Mouse (Mus musculus): ENCODE measurements at regions not wholly inside any gene's neighbourhood (a gene's known extent, or its start where the extent isn't known, plus 50 kb on each side); places are given as distances from the start of the nearest gene placed in this dataset.
"Not testable (repeated sequence)": the region's sequence is repeated elsewhere in the genome, so short reads cannot be mapped to it uniquely, and the experiment has no call there.

DNA sequence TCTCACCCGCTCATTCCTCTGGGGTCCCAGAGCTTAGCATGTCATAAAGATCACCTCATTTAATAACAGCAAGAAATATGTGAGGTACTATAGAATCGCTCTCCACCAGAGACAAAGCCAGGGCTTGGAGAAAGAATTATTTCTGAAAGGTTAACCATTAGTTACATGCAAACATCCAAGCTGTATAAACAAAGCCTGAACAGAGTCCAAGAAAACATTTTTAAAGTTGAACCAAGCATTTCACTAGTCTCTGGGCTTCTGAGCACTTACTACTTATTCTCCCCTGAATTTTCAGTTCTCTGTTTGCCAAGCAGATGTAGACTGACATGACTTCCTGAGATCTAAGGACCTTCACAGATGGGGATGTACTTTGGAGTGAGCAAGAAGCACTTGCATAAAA, 450.0 kb downstream of the Inhba start:
- Histone ChIP-seq H3K79me3 (ENCODE audit: low read depth) (no peaks in the 10 kb centered on the region), H3K36me3 (ENCODE audit: control insufficient read depth, insufficient read depth) (no peaks in the 10 kb centered on the region), H3K4me3 (ENCODE audit: insufficient read depth, poor library complexity, severe bottlenecking) (no peak overlapping the region), H3K27me3 (ENCODE audit: control insufficient read depth, insufficient read depth, insufficient read length) (no peaks in the 10 kb centered on the region), H3K79me2 (ENCODE audit: control insufficient read depth, insufficient read depth) (no peaks in the 10 kb centered on the region), H3ac (ENCODE audit: control insufficient read depth, insufficient read length, low read depth) (no peak overlapping the region)
- TF ChIP-seq USF1 (IDR thresholded peaks at IDR 0.05; ENCODE audit: low read depth) (no peak), FOSL1 (IDR thresholded peaks at IDR 0.05; ENCODE audit: insufficient read depth, low read length, poor library complexity, severe bottlenecking) (no peak), MAX (IDR thresholded peaks at IDR 0.05) (no peak), MYOG (IDR thresholded peaks at IDR 0.05; ENCODE audit: control insufficient read depth, extremely low read depth, insufficient read length) (no peak), CEBPB (IDR thresholded peaks at IDR 0.05; ENCODE audit: low read depth) (no peak), MYOD1 (IDR thresholded peaks at IDR 0.05; ENCODE audit: control insufficient read depth, insufficient read length, low read depth) (no peak), CTCF (IDR thresholded peaks at IDR 0.05; ENCODE audit: control insufficient read depth, insufficient read depth, insufficient read length) (no peak)

DNA sequence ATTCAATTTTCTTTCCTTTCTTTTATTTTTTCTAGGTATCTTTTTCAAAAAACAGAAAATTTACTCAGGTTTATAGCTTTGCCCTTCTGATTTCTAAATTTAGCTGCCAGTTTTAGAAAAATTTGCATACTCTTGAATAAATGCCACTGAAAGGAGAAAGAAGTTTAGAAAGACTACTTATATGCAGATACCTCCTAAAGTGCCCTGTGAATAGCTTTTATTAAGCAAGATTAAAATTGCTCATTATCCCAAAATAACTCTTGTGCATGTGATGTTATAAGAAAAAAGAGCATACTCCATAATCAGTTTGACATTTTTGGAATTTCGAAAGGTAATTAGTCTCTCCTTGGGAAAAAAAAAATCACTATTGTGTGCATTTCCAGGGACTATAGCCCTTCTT, 453.2 kb downstream of the Inhba start:
- no peaks in the 10 kb centered on the region for H3K36me3 ChIP-seq (ENCODE audit: control insufficient read depth, insufficient read depth)
- no peaks in the 10 kb centered on the region for H3K27me3 ChIP-seq (ENCODE audit: control insufficient read depth, insufficient read depth, insufficient read length)
- H3K79me3 ChIP-seq (ENCODE audit: low read depth), result no peaks in the 10 kb centered on the region
- H3K4me3 ChIP-seq (ENCODE audit: insufficient read depth, poor library complexity, severe bottlenecking), result no peak overlapping the region
- no peaks in the 10 kb centered on the region for H3K79me2 ChIP-seq (ENCODE audit: control insufficient read depth, insufficient read depth)
- TF ChIP-seq CEBPB (IDR thresholded peaks at IDR 0.05; ENCODE audit: low read depth) (no peak), CTCF (IDR thresholded peaks at IDR 0.05; ENCODE audit: control insufficient read depth, insufficient read depth, insufficient read length) (no peak), MYOG (IDR thresholded peaks at IDR 0.05; ENCODE audit: control insufficient read depth, extremely low read depth, insufficient read length) (no peak), USF1 (IDR thresholded peaks at IDR 0.05; ENCODE audit: low read depth) (no peak), FOSL1 (IDR thresholded peaks at IDR 0.05; ENCODE audit: insufficient read depth, low read length, poor library complexity, severe bottlenecking) (no peak), MYOD1 (IDR thresholded peaks at IDR 0.05; ENCODE audit: control insufficient read depth, insufficient read length, low read depth) (no peak), MAX (IDR thresholded peaks at IDR 0.05) (no peak)
- no peak overlapping the region for H3ac ChIP-seq (ENCODE audit: control insufficient read depth, insufficient read length, low read depth)

DNA sequence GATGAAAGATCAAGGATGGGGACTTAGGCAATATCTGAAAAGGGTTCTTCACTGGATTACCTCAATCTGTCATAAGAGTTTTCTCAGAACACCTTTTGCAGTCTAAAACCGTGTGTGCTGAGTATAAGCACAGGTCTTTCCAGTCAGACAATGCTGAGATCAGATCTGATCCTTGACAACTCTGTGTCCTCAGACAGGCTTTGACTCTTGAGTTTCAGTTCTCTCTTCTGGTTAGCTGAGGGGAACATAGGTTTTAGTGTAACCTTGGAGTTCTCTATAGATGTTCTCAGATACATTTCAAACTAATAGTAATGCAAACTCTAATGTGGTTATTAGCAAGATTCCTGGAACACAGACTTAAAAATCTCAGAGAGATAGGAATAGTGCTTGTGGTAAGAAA, 453.7 kb downstream of the Inhba start:
- no peaks in the 10 kb centered on the region for H3K27me3 ChIP-seq (ENCODE audit: control insufficient read depth, insufficient read depth, insufficient read length)
- no peak for TF ChIP-seq MAX (IDR thresholded peaks at IDR 0.05)
- no peak for TF ChIP-seq MYOG (IDR thresholded peaks at IDR 0.05; ENCODE audit: control insufficient read depth, extremely low read depth, insufficient read length)
- TF ChIP-seq CEBPB (IDR thresholded peaks at IDR 0.05; ENCODE audit: low read depth), result no peak
- no peak for TF ChIP-seq CTCF (IDR thresholded peaks at IDR 0.05; ENCODE audit: control insufficient read depth, insufficient read depth, insufficient read length)
- TF ChIP-seq MYOD1 (IDR thresholded peaks at IDR 0.05; ENCODE audit: control insufficient read depth, insufficient read length, low read depth), result no peak
- TF ChIP-seq FOSL1 (IDR thresholded peaks at IDR 0.05; ENCODE audit: insufficient read depth, low read length, poor library complexity, severe bottlenecking), result no peak
- no peak for TF ChIP-seq USF1 (IDR thresholded peaks at IDR 0.05; ENCODE audit: low read depth)
- no peaks in the 10 kb centered on the region for H3K79me3 ChIP-seq (ENCODE audit: low read depth)
- H3ac ChIP-seq (ENCODE audit: control insufficient read depth, insufficient read length, low read depth), result no peak overlapping the region
- no peaks in the 10 kb centered on the region for H3K79me2 ChIP-seq (ENCODE audit: control insufficient read depth, insufficient read depth)
- H3K4me3 ChIP-seq (ENCODE audit: insufficient read depth, poor library complexity, severe bottlenecking), result no peak overlapping the region
- no peaks in the 10 kb centered on the region for H3K36me3 ChIP-seq (ENCODE audit: control insufficient read depth, insufficient read depth)

DNA sequence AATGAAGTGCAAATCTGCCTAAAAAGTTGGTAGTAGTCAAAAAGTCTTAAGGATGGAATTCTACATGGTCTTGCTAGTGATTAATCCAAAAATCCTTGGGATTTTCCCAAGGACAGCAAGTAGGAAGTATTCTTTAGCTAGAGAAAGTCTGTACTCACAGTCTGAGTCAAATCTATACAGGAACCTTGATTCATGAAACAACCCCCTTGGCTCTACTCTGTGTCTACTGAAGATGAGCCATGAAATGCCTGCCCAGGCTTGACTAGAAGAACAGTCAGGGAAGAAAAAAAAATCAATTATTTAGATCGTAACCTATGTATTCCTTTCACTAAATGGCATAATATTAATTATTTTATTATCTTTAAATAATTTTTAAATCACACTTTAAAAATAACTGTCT, 454.2 kb downstream of the Inhba start:
- Histone ChIP-seq H3K79me3 (ENCODE audit: low read depth) (no peaks in the 10 kb centered on the region), H3K79me2 (ENCODE audit: control insufficient read depth, insufficient read depth) (no peaks in the 10 kb centered on the region), H3K4me3 (ENCODE audit: insufficient read depth, poor library complexity, severe bottlenecking) (no peak overlapping the region), H3K36me3 (ENCODE audit: control insufficient read depth, insufficient read depth) (no peaks in the 10 kb centered on the region), H3ac (ENCODE audit: control insufficient read depth, insufficient read length, low read depth) (no peak overlapping the region), H3K27me3 (ENCODE audit: control insufficient read depth, insufficient read depth, insufficient read length) (no peaks in the 10 kb centered on the region)
- TF ChIP-seq CTCF (IDR thresholded peaks at IDR 0.05; ENCODE audit: control insufficient read depth, insufficient read depth, insufficient read length) (no peak), MYOG (IDR thresholded peaks at IDR 0.05; ENCODE audit: control insufficient read depth, extremely low read depth, insufficient read length) (no peak), USF1 (IDR thresholded peaks at IDR 0.05; ENCODE audit: low read depth) (no peak), MYOD1 (IDR thresholded peaks at IDR 0.05; ENCODE audit: control insufficient read depth, insufficient read length, low read depth) (no peak), FOSL1 (IDR thresholded peaks at IDR 0.05; ENCODE audit: insufficient read depth, low read length, poor library complexity, severe bottlenecking) (no peak), CEBPB (IDR thresholded peaks at IDR 0.05; ENCODE audit: low read depth) (no peak)

- H3K4me3 ChIP-seq (ENCODE audit: insufficient read depth, poor library complexity, severe bottlenecking), result no peak overlapping the region
- no peaks in the 10 kb centered on the region for H3K27me3 ChIP-seq (ENCODE audit: control insufficient read depth, insufficient read depth, insufficient read length)
- H3K79me2 ChIP-seq (ENCODE audit: control insufficient read depth, insufficient read depth), result no peaks in the 10 kb centered on the region
- TF ChIP-seq CEBPB (IDR thresholded peaks at IDR 0.05; ENCODE audit: low read depth) (no peak), MYOG (IDR thresholded peaks at IDR 0.05; ENCODE audit: control insufficient read depth, extremely low read depth, insufficient read length) (no peak), USF1 (IDR thresholded peaks at IDR 0.05; ENCODE audit: low read depth) (no peak), MYOD1 (IDR thresholded peaks at IDR 0.05; ENCODE audit: control insufficient read depth, insufficient read length, low read depth) (no peak), MAX (IDR thresholded peaks at IDR 0.05) (no peak), CTCF (IDR thresholded peaks at IDR 0.05; ENCODE audit: control insufficient read depth, insufficient read depth, insufficient read length) (no peak), FOSL1 (IDR thresholded peaks at IDR 0.05; ENCODE audit: insufficient read depth, low read length, poor library complexity, severe bottlenecking) (no peak)
- H3K79me3 ChIP-seq (ENCODE audit: low read depth), result no peaks in the 10 kb centered on the region
- no peaks in the 10 kb centered on the region for H3K36me3 ChIP-seq (ENCODE audit: control insufficient read depth, insufficient read depth)
- H3ac ChIP-seq (ENCODE audit: control insufficient read depth, insufficient read length, low read depth), result no peak overlapping the region
These were observed 464.9 kb downstream of the Inhba start for GRCm38 (mm10) chr13:16476515-16476914.

- Histone ChIP-seq H3K79me3 (ENCODE audit: low read depth) (no peaks in the 10 kb centered on the region), H3K27me3 (ENCODE audit: control insufficient read depth, insufficient read depth, insufficient read length) (no peaks in the 10 kb centered on the region), H3K4me3 (ENCODE audit: insufficient read depth, poor library complexity, severe bottlenecking) (no peak overlapping the region), H3K36me3 (ENCODE audit: control insufficient read depth, insufficient read depth) (no peaks in the 10 kb centered on the region), H3K79me2 (ENCODE audit: control insufficient read depth, insufficient read depth) (no peaks in the 10 kb centered on the region), H3ac (ENCODE audit: control insufficient read depth, insufficient read length, low read depth) (no peak overlapping the region)
- TF ChIP-seq CEBPB (IDR thresholded peaks at IDR 0.05; ENCODE audit: low read depth) (no peak), MAX (IDR thresholded peaks at IDR 0.05) (no peak), FOSL1 (IDR thresholded peaks at IDR 0.05; ENCODE audit: insufficient read depth, low read length, poor library complexity, severe bottlenecking) (no peak), CTCF (IDR thresholded peaks at IDR 0.05; ENCODE audit: control insufficient read depth, insufficient read depth, insufficient read length) (no peak)
These were observed 475.6 kb downstream of the Inhba start for GRCm38 (mm10) chr13:16487292-16487691.

DNA sequence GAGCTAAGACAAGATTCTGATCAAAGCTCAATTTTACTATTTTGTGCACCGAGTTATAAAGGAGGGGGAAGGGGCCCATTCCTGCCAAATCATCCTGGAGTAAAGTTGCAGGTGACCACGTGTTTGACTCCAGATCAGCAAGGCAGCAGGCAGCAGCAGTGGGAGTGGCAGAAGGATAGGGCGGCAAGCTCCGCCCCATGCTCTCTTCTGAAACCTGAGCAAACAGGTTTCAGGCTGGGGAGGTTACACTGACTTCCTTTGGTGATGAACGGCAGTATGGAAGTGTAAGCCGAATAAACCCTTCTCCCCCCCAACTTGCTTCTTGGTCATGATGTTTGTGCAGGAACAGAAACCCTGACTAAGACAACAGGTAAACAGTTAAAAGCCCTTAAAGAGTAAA, 479.0 kb downstream of the Inhba start:
- not testable (repeated sequence) for H3K79me2 ChIP-seq (ENCODE audit: control insufficient read depth, insufficient read depth); H3K36me3 ChIP-seq (ENCODE audit: control insufficient read depth, insufficient read depth); H3K4me3 ChIP-seq (ENCODE audit: insufficient read depth, poor library complexity, severe bottlenecking); H3ac ChIP-seq (ENCODE audit: control insufficient read depth, insufficient read length, low read depth); H3K27me3 ChIP-seq (ENCODE audit: control insufficient read depth, insufficient read depth, insufficient read length); H3K79me3 ChIP-seq (ENCODE audit: low read depth)

Measured in C2C12 (cell line).